Mouse (Mus musculus) yolk sac, embryonic 10.5 days (tissue): ENCODE measurements around the gene Rab32.
A peak's percentile ranks its signal among the peaks of the same experiment; 100 is the strongest.
"Not testable (repeated sequence)": the region's sequence is repeated elsewhere in the genome, so short reads cannot be mapped to it uniquely, and the experiment has no call there.

ENCODE experiments used
- DNase-seq: peaks from one replicate; pipeline ENCODE4 v3.0.0-alpha.2; 2017; ENCODE audit warnings: low spot score

The Rab32 gene

GRCm38 (mm10) chr10:10557570-10558336 lies at the start of gene Rab32:
TSS of gene Rab32 (minus strand) at chr10:10558265.
- peak; percentile 87 for DNase-seq

- no peak for DNase-seq
These were observed 42.7 kb upstream of the Rab32 start for GRCm38 (mm10) chr10:10600771-10601170.

GRCm38 (mm10) chr10:10597495-10597894 lies 39.4 kb upstream of the Rab32 start:
- DNase-seq: not testable (repeated sequence)

- no peak for DNase-seq
These were observed 22.7 kb upstream of the Rab32 start for GRCm38 (mm10) chr10:10580811-10581210.

- no peak for DNase-seq
These were observed 21.8 kb upstream of the Rab32 start for GRCm38 (mm10) chr10:10579821-10580220.

- no peak for DNase-seq
These were observed 259 bp upstream of the Rab32 start for GRCm38 (mm10) chr10:10558337-10558711.

- DNase-seq: peak; percentile 59
These were observed 980 bp downstream of the Rab32 start for GRCm38 (mm10) chr10:10557085-10557484.

- no peak for DNase-seq
These were observed 2.4 kb downstream of the Rab32 start for GRCm38 (mm10) chr10:10555676-10556075.

- DNase-seq: no peak
These were observed 2.8 kb downstream of the Rab32 start for GRCm38 (mm10) chr10:10555221-10555620.

GRCm38 (mm10) chr10:10550134-10550533 lies 7.9 kb downstream of the Rab32 start:
- no peak for DNase-seq

- no peak for DNase-seq
These were observed 11.4 kb downstream of the Rab32 start for GRCm38 (mm10) chr10:10546623-10547022.

- DNase-seq: no peak
These were observed 13.1 kb downstream of the Rab32 start for GRCm38 (mm10) chr10:10544955-10545354.
